Mouse (Mus musculus): ENCODE results near the gene Ttc33. TPM values are rescaled to one million over a fixed set of nuclear protein-coding genes. Genes with fewer than 3 reads are reported as not detected.

The Ttc33 gene
- polyA plus RNA-seq, 1 experiment from 2014 or later, result 67.1 TPM

GRCm38 (mm10) chr15:5234659-5235058, 49.3 kb downstream of the Ttc33 start:
- DNase-seq (no peak), ATAC-seq (ENCODE audit: low FRiP score, low TSS enrichment) (no peak)
- 87% methylated on average over 16 of the region's 16 CpGs for WGBS
- H3K27me3 ChIP-seq (ENCODE audit: control insufficient read depth, insufficient read depth, low read length), result no peaks in the 10 kb centered on the region
- no peak overlapping the region for H3K27ac ChIP-seq (replicated peaks; ENCODE audit: low read depth, low read length)
- no peaks in the 10 kb centered on the region for H3K9me3 ChIP-seq (ENCODE audit: control insufficient read depth, low read length)
- no peaks in the 10 kb centered on the region for H3K4me1 ChIP-seq (ENCODE audit: control insufficient read depth, insufficient read depth, low read length)
- no peak overlapping the region for H3K4me3 ChIP-seq (replicated peaks; ENCODE audit: low read depth, low read length)
- no peak overlapping the region for H3K9ac ChIP-seq (replicated peaks; ENCODE audit: low read length)
- no peaks in the 10 kb centered on the region for H3K36me3 ChIP-seq (ENCODE audit: control insufficient read depth, insufficient read depth, low read length)
- H3K4me2 ChIP-seq (ENCODE audit: low read length), result no peak overlapping the region

GRCm38 (mm10) chr15:5235527-5235926, 50.2 kb downstream of the Ttc33 start:
- H3K9me3 ChIP-seq (ENCODE audit: control insufficient read depth, low read length), result no peaks in the 10 kb centered on the region
- H3K27me3 ChIP-seq (ENCODE audit: control insufficient read depth, insufficient read depth, low read length), result no peaks in the 10 kb centered on the region
- peak; percentile 25 for DNase-seq
- no peak overlapping the region for H3K4me2 ChIP-seq (ENCODE audit: low read length)
- no peak overlapping the region for H3K9ac ChIP-seq (replicated peaks; ENCODE audit: low read length)
- no peaks in the 10 kb centered on the region for H3K36me3 ChIP-seq (ENCODE audit: control insufficient read depth, insufficient read depth, low read length)
- ATAC-seq (ENCODE audit: low FRiP score, low TSS enrichment), result no peak
- H3K27ac ChIP-seq (replicated peaks; ENCODE audit: low read depth, low read length), result no peak overlapping the region
- H3K4me1 ChIP-seq (ENCODE audit: control insufficient read depth, insufficient read depth, low read length), result no peaks in the 10 kb centered on the region
- WGBS, result 56% methylated on average over 8 of the region's 8 CpGs
- H3K4me3 ChIP-seq (replicated peaks; ENCODE audit: low read depth, low read length), result no peak overlapping the region

- DNase-seq, result peak; percentile 92
- no peaks in the 10 kb centered on the region for H3K4me1 ChIP-seq (ENCODE audit: control insufficient read depth, insufficient read depth, low read length)
- peaks cover 7% of the 10 kb centered on the region for H3K27me3 ChIP-seq (ENCODE audit: control insufficient read depth, insufficient read depth, low read length)
- no peaks in the 10 kb centered on the region for H3K36me3 ChIP-seq (ENCODE audit: control insufficient read depth, insufficient read depth, low read length)
- H3K4me3 ChIP-seq (replicated peaks; ENCODE audit: low read depth, low read length), result no peak overlapping the region
- no peak overlapping the region for H3K9ac ChIP-seq (replicated peaks; ENCODE audit: low read length)
- no peak overlapping the region for H3K4me2 ChIP-seq (ENCODE audit: low read length)
- H3K27ac ChIP-seq (replicated peaks; ENCODE audit: low read depth, low read length), result no peak overlapping the region
- WGBS, result 17% methylated on average over 6 of the region's 6 CpGs
- peak; percentile 80; the same call in 1 of the 2 replicates for ATAC-seq (ENCODE audit: low FRiP score, low TSS enrichment)
- H3K9me3 ChIP-seq (ENCODE audit: control insufficient read depth, low read length), result no peaks in the 10 kb centered on the region
These were observed 51.2 kb downstream of the Ttc33 start for GRCm38 (mm10) chr15:5236538-5236937.

GRCm38 (mm10) chr15:5237012-5237660, 51.8 kb downstream of the Ttc33 start:
- 60% methylated on average over 7 of the region's 7 CpGs for WGBS
- ATAC-seq (ENCODE audit: low FRiP score, low TSS enrichment) (no peak), DNase-seq (peak; percentile 26)
- no peak overlapping the region for H3K4me3 ChIP-seq (replicated peaks; ENCODE audit: low read depth, low read length)
- H3K36me3 ChIP-seq (ENCODE audit: control insufficient read depth, insufficient read depth, low read length), result no peaks in the 10 kb centered on the region
- H3K27me3 ChIP-seq (ENCODE audit: control insufficient read depth, insufficient read depth, low read length), result peaks cover 13% of the 10 kb centered on the region
- no peak overlapping the region for H3K4me2 ChIP-seq (ENCODE audit: low read length)
- H3K27ac ChIP-seq (replicated peaks; ENCODE audit: low read depth, low read length), result no peak overlapping the region
- H3K4me1 ChIP-seq (ENCODE audit: control insufficient read depth, insufficient read depth, low read length), result peaks cover 5% of the 10 kb centered on the region; the same call in 1 of the 2 replicates
- no peaks in the 10 kb centered on the region for H3K9me3 ChIP-seq (ENCODE audit: control insufficient read depth, low read length)
- no peak overlapping the region for H3K9ac ChIP-seq (replicated peaks; ENCODE audit: low read length)

GRCm38 (mm10) chr15:5238073-5238472, 52.7 kb downstream of the Ttc33 start:
- no peaks in the 10 kb centered on the region for H3K9me3 ChIP-seq (ENCODE audit: control insufficient read depth, low read length)
- H3K27ac ChIP-seq (replicated peaks; ENCODE audit: low read depth, low read length), result no peak overlapping the region
- peaks cover 22% of the 10 kb centered on the region for H3K27me3 ChIP-seq (ENCODE audit: control insufficient read depth, insufficient read depth, low read length)
- no peak overlapping the region for H3K4me3 ChIP-seq (replicated peaks; ENCODE audit: low read depth, low read length)
- no peak for DNase-seq
- 85% methylated on average over 7 of the region's 7 CpGs for WGBS
- H3K9ac ChIP-seq (replicated peaks; ENCODE audit: low read length), result no peak overlapping the region
- peaks cover 12% of the 10 kb centered on the region for H3K4me1 ChIP-seq (ENCODE audit: control insufficient read depth, insufficient read depth, low read length)
- no peaks in the 10 kb centered on the region for H3K36me3 ChIP-seq (ENCODE audit: control insufficient read depth, insufficient read depth, low read length)
- ATAC-seq (ENCODE audit: low FRiP score, low TSS enrichment), result no peak
- H3K4me2 ChIP-seq (ENCODE audit: low read length), result no peak overlapping the region

- no peak for ATAC-seq (ENCODE audit: low FRiP score, low TSS enrichment)
- no peak for DNase-seq
- WGBS, result 91% methylated on average over 4 of the region's 4 CpGs
- Histone ChIP-seq H3K27ac (replicated peaks; ENCODE audit: low read depth, low read length) (no peak overlapping the region), H3K27me3 (ENCODE audit: control insufficient read depth, insufficient read depth, low read length) (peaks cover 27% of the 10 kb centered on the region), H3K36me3 (ENCODE audit: control insufficient read depth, insufficient read depth, low read length) (no peaks in the 10 kb centered on the region), H3K4me2 (ENCODE audit: low read length) (no peak overlapping the region), H3K4me1 (ENCODE audit: control insufficient read depth, insufficient read depth, low read length) (peaks cover 15% of the 10 kb centered on the region), H3K9ac (replicated peaks; ENCODE audit: low read length) (no peak overlapping the region), H3K9me3 (ENCODE audit: control insufficient read depth, low read length) (no peaks in the 10 kb centered on the region), H3K4me3 (replicated peaks; ENCODE audit: low read depth, low read length) (no peak overlapping the region)
These were observed 53.2 kb downstream of the Ttc33 start for GRCm38 (mm10) chr15:5238553-5238952.

- WGBS, result 74% methylated on average over 4 of the region's 4 CpGs
These were observed 54.0 kb downstream of the Ttc33 start for GRCm38 (mm10) chr15:5239361-5239760.

GRCm38 (mm10) chr15:5239901-5240300, 54.6 kb downstream of the Ttc33 start:
- no peaks in the 10 kb centered on the region for H3K36me3 ChIP-seq (ENCODE audit: control insufficient read depth, insufficient read depth, low read length)
- peaks cover 20% of the 10 kb centered on the region for H3K4me1 ChIP-seq (ENCODE audit: control insufficient read depth, insufficient read depth, low read length)
- H3K9ac ChIP-seq (replicated peaks; ENCODE audit: low read length), result no peak overlapping the region
- H3K4me2 ChIP-seq (ENCODE audit: low read length), result no peak overlapping the region
- no peak for ATAC-seq (ENCODE audit: low FRiP score, low TSS enrichment)
- H3K9me3 ChIP-seq (ENCODE audit: control insufficient read depth, low read length), result no peaks in the 10 kb centered on the region
- H3K27ac ChIP-seq (replicated peaks; ENCODE audit: low read depth, low read length), result no peak overlapping the region
- H3K27me3 ChIP-seq (ENCODE audit: control insufficient read depth, insufficient read depth, low read length), result peaks cover 41% of the 10 kb centered on the region
- 78% methylated on average over 6 of the region's 6 CpGs for WGBS
- no peak overlapping the region for H3K4me3 ChIP-seq (replicated peaks; ENCODE audit: low read depth, low read length)
- DNase-seq, result no peak

More at GRCm38 (mm10) chr15:5239361-5239760, 54.0 kb downstream of the Ttc33 start:
- H3K9me3 ChIP-seq (ENCODE audit: control insufficient read depth, low read length), result no peaks in the 10 kb centered on the region
- no peak overlapping the region for H3K27ac ChIP-seq (replicated peaks; ENCODE audit: low read depth, low read length)
- ATAC-seq (ENCODE audit: low FRiP score, low TSS enrichment), result no peak
- H3K4me3 ChIP-seq (replicated peaks; ENCODE audit: low read depth, low read length), result no peak overlapping the region
- peaks cover 35% of the 10 kb centered on the region for H3K27me3 ChIP-seq (ENCODE audit: control insufficient read depth, insufficient read depth, low read length)
- H3K9ac ChIP-seq (replicated peaks; ENCODE audit: low read length), result no peak overlapping the region
- H3K4me2 ChIP-seq (ENCODE audit: low read length), result no peak overlapping the region
- H3K4me1 ChIP-seq (ENCODE audit: control insufficient read depth, insufficient read depth, low read length), result peaks cover 20% of the 10 kb centered on the region
- DNase-seq, result no peak
- no peaks in the 10 kb centered on the region for H3K36me3 ChIP-seq (ENCODE audit: control insufficient read depth, insufficient read depth, low read length)

GRCm38 (mm10) chr15:5240360-5240759, 55.0 kb downstream of the Ttc33 start:
- ATAC-seq (ENCODE audit: low FRiP score, low TSS enrichment), result no peak
- Histone ChIP-seq H3K9ac (replicated peaks; ENCODE audit: low read length) (no peak overlapping the region), H3K36me3 (ENCODE audit: control insufficient read depth, insufficient read depth, low read length) (no peaks in the 10 kb centered on the region), H3K27me3 (ENCODE audit: control insufficient read depth, insufficient read depth, low read length) (peaks cover 45% of the 10 kb centered on the region), H3K4me1 (ENCODE audit: control insufficient read depth, insufficient read depth, low read length) (peaks cover 20% of the 10 kb centered on the region), H3K27ac (replicated peaks; ENCODE audit: low read depth, low read length) (no peak overlapping the region), H3K4me3 (replicated peaks; ENCODE audit: low read depth, low read length) (no peak overlapping the region), H3K9me3 (ENCODE audit: control insufficient read depth, low read length) (no peaks in the 10 kb centered on the region), H3K4me2 (ENCODE audit: low read length) (no peak overlapping the region)
- WGBS, result 90% methylated on average over 6 of the region's 6 CpGs
- no peak for DNase-seq
